Mouse (Mus musculus): ENCODE data around the gene Mrgpra2b. TPM values are rescaled to one million over a fixed set of nuclear protein-coding genes. Genes with fewer than 3 reads are reported as not detected.
"Not testable (repeated sequence)": the region's sequence is repeated elsewhere in the genome, so short reads cannot be mapped to it uniquely, and the experiment has no call there.

Mrgpra2b gene
- polyA plus RNA-seq, 1 experiment from 2014 or later, result not detected

DNA sequence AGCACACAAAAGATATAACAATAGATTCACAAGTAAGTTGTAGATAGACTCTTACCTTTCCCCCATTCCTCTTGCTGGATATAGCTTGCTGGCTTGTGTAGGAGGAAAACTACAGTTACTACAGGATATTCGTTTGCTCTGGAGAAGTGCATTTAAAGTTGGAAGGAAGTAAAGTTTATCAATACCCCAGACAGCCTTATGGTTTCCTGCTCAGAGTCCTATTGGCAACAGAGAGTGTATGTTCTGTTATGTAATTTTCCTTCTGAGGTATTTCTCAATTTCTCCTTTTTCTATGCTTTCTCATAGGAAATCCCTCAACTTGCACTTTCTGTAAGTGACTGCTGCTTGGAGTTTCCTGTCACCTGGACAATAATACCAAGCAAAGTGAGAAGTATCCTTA, 76.6 kb downstream of the Mrgpra2b start, which contains the start of gene Mrgpra2a:
TSS of gene Mrgpra2a (minus strand) at position 125 of the 400 bp plus-strand sequence.
- not testable (repeated sequence) for H3K4me1 ChIP-seq (replicated peaks; ENCODE audit: insufficient read depth, low read length); H3K27me3 ChIP-seq (ENCODE audit: insufficient read depth, low read length); H3K36me3 ChIP-seq (ENCODE audit: insufficient read depth, low read length); H3K9ac ChIP-seq (ENCODE audit: low read depth, low read length); ATAC-seq (replicated peaks; ENCODE audit: low FRiP score, low read depth); H3K4me2 ChIP-seq (ENCODE audit: low read length); DNase-seq (ENCODE audit: low spot score); H3K27ac ChIP-seq; H3K9me3 ChIP-seq (replicated peaks; ENCODE audit: low read length); H3K4me3 ChIP-seq (replicated peaks; ENCODE audit: low read depth, low read length)
- WGBS, result no CpG with 5 or more reads among the region's 1 CpGs

DNA sequence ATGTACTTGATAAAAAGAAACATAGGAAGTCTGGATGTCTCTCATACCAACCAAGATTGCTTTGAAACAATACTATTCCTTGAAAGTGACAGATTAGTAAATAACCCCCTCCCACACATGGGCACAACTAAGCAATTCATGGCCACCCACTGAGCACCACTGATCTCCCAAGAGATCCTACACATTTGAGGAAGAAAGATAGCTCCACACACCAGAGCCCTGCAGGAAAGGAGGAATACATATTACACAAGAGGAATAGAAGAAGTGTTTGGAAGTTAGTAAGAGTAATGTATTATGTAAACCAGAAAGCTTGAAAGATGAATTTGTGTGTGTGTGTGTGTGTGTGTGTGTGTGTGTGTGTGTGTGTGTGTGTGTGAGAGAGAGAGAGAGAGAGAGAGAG, 82.9 kb downstream of the Mrgpra2b start:
- not testable (repeated sequence) for H3K9me3 ChIP-seq (replicated peaks; ENCODE audit: low read length); H3K27me3 ChIP-seq (ENCODE audit: insufficient read depth, low read length); H3K27ac ChIP-seq; ATAC-seq (replicated peaks; ENCODE audit: low FRiP score, low read depth); H3K4me1 ChIP-seq (replicated peaks; ENCODE audit: insufficient read depth, low read length); H3K36me3 ChIP-seq (ENCODE audit: insufficient read depth, low read length); DNase-seq (ENCODE audit: low spot score); H3K4me3 ChIP-seq (replicated peaks; ENCODE audit: low read depth, low read length); H3K9ac ChIP-seq (ENCODE audit: low read depth, low read length); H3K4me2 ChIP-seq (ENCODE audit: low read length)

DNA sequence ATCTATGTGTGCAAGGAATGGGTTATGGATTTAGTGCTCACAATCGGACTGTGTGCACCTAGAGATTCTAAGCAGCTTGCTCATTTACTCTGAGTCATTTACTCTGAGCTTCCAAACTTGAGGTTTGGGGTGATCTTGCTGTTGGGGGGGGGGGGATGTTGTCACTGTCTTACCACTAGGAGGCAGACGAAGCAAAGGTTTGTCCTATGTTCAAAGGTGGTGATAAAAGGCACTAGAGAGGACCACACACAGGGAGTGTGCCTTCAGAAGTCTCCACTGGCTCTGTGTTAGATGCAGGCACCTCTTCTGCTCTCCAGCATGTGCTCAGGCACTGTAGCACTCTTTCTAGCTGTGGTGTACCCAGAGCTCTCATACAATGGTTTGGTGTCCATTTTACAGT, 92.2 kb downstream of the Mrgpra2b start:
- not testable (repeated sequence) for H3K27me3 ChIP-seq (ENCODE audit: insufficient read depth, low read length); DNase-seq (ENCODE audit: low spot score); H3K4me2 ChIP-seq (ENCODE audit: low read length); H3K9ac ChIP-seq (ENCODE audit: low read depth, low read length); H3K4me3 ChIP-seq (replicated peaks; ENCODE audit: low read depth, low read length); ATAC-seq (replicated peaks; ENCODE audit: low FRiP score, low read depth); H3K4me1 ChIP-seq (replicated peaks; ENCODE audit: insufficient read depth, low read length); H3K36me3 ChIP-seq (ENCODE audit: insufficient read depth, low read length); H3K27ac ChIP-seq; H3K9me3 ChIP-seq (replicated peaks; ENCODE audit: low read length)
- WGBS, result 14% methylated on average over 1 of the region's 2 CpGs

DNA sequence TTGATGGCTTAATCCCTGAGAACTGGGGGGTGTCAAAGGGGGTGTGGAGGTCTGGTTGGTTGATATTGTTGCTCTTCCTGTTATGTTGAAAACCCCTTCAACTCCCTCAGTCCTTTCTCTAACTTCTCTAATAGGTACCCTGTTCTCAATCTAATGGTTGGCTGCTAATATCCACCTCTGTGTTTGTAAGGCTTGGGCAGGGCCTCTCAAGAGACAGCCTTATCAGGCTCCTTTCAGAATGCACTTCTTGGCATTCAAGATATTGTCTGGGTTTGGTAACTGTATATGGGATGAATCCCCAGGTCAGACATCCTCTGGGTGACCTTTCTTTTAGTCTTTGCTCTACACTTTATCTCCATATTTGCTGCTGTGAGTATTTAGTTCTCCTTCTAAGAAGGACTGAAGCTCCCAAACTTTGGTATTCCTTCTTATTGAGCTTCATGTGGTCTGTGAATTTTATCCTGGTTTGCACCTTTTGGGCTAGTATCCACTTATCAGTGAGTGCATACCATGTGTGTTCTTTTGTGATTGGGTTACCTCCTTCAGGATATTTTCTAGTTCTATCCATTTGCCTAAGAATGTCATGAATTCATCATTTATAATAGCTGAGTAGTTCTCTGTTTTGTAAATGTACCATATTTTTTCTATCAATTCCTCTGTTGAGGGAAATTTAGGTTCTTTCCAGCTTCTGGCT, 100.7 kb downstream of the Mrgpra2b start:
- H3K27ac ChIP-seq; H3K4me3 ChIP-seq (replicated peaks; ENCODE audit: low read depth, low read length); H3K9ac ChIP-seq (ENCODE audit: low read depth, low read length); H3K27me3 ChIP-seq (ENCODE audit: insufficient read depth, low read length); H3K4me1 ChIP-seq (replicated peaks; ENCODE audit: insufficient read depth, low read length); DNase-seq (ENCODE audit: low spot score); ATAC-seq (replicated peaks; ENCODE audit: low FRiP score, low read depth); H3K9me3 ChIP-seq (replicated peaks; ENCODE audit: low read length); H3K4me2 ChIP-seq (ENCODE audit: low read length); H3K36me3 ChIP-seq (ENCODE audit: insufficient read depth, low read length): not testable (repeated sequence)

Other genes starting within 250 kb of the Mrgpra2b start
- gene Mrgpra1, start 174.6 kb downstream of the Mrgpra2b start, polyA plus RNA-seq (2015; fragmentation: Nextera tagmentation; extraction: Ambion mirVana), result not detected in 2 replicates
- gene Mrgpra2a, start 76.7 kb downstream of the Mrgpra2b start, polyA plus RNA-seq (2015; fragmentation: Nextera tagmentation; extraction: Ambion mirVana), result not detected in 2 replicates
- gene Mrgpra3, start 72.5 kb upstream of the Mrgpra2b start, polyA plus RNA-seq (2015; fragmentation: Nextera tagmentation; extraction: Ambion mirVana), result not detected in 2 replicates